Mouse (Mus musculus): ENCODE results near the gene Prl2c5.
"Not testable (repeated sequence)": the region's sequence is repeated elsewhere in the genome, so short reads cannot be mapped to it uniquely, and the experiment has no call there.

Prl2c5 gene

GRCm38 (mm10) chr13:13182415-13182814 is at the start of gene Prl2c5:
Gene Prl2c5 (plus strand): TSS chr13:13182715.
- DNase-seq = not testable (repeated sequence)

GRCm38 (mm10) chr13:13162777-13163485 is 19.6 kb upstream of the Prl2c5 start:
- DNase-seq = not testable (repeated sequence)

GRCm38 (mm10) chr13:13168631-13169030 is 13.9 kb upstream of the Prl2c5 start:
- not testable (repeated sequence) for DNase-seq

- DNase-seq = not testable (repeated sequence)
Measured at GRCm38 (mm10) chr13:13173616-13174136, 8.8 kb upstream of the Prl2c5 start.

- not testable (repeated sequence) for DNase-seq
Measured at GRCm38 (mm10) chr13:13175736-13176135, 6.8 kb upstream of the Prl2c5 start.

GRCm38 (mm10) chr13:13211168-13211567 is 28.7 kb downstream of the Prl2c5 start:
- not testable (repeated sequence) for DNase-seq

- DNase-seq = not testable (repeated sequence)
Measured at GRCm38 (mm10) chr13:13216363-13216762, 33.8 kb downstream of the Prl2c5 start.

- DNase-seq = not testable (repeated sequence)
Measured at GRCm38 (mm10) chr13:13220231-13220630, 37.7 kb downstream of the Prl2c5 start.

GRCm38 (mm10) chr13:13237456-13237855 is 54.9 kb downstream of the Prl2c5 start:
- DNase-seq = peak; percentile 38 to 45

All from cerebellum, adult 18-20 months (tissue).